Mouse (Mus musculus) CD4-positive, CD25-positive, alpha-beta regulatory T cell, adult 2 months (primary cell): ENCODE data around the gene 4930562C15Rik.

ENCODE experiments used
- DNase-seq: peaks from one replicate; pipeline ENCODE4 v3.0.0-alpha.2; 2012; ENCODE audit warnings: low read depth, low spot score

The 4930562C15Rik gene

GRCm38 (mm10) chr16:4890201-4890709 lies 55.0 kb downstream of the 4930562C15Rik start:
- no peak for DNase-seq

- DNase-seq = no peak
Observed at GRCm38 (mm10) chr16:4892171-4892570, 57.0 kb downstream of the 4930562C15Rik start.

DNA sequence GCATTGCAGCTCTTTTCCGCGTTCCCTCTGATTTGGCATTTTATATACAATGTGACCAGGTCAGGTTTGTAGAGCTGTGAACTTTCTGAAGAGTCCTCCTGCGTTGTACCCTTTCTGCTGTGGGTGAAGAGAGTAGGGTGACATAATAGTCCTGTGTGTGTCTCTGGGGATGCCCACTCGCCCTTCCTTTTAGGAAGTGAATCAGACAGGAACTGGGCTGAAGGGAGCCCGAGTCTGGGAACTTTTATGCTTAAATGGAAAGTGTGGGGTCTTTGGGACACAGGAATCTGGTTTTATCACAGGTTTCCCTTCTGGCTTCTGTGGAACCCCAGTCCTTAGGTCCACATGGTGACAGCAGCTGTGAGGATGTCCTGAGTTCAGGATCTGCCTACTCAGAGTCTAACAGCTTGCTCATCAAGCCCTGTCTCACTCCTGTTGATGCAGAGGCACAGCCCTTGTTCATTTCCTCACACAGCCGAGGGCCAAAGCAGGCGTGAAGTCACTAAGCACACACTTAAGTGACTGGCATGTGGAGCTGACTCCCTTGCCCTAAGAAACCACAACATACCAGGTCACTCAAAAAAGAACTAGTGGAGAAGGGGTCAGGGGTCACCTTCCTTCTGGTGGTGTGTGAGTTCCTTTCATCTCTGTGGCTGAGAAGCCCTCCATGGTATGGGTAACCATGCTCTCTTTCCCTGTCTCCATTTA lies 59.1 kb downstream of the 4930562C15Rik start:
- DNase-seq = no peak

GRCm38 (mm10) chr16:4896249-4897027 lies 61.2 kb downstream of the 4930562C15Rik start:
- no peak for DNase-seq

DNA sequence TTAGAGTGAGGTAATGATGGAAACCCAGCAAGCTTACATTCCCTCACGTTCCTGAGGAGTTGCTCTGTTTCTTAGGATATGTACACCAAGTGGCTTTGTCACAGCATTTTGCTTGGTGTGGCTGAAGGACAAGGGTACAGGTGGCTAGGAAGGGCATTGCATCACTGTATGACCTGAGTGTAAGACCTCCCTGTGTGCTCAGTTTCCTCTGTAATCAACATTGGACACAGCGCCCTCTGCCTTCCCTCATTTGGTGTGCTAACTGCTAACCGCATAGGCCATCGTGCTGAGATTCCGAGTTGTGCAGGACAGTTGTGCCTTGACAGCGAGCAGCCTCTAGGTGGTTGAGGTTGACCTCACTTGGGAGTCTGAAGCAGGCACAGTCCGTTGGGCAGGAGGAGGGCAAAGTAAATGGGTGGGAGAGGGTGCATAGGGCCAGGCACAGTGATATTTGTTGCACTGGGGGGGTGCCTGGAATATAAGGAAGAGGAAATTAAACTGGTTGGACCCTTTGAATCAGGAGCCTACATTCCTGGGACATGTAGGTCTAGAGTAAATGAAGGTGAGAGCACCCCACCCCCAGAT lies 62.0 kb downstream of the 4930562C15Rik start:
- DNase-seq = no peak

- DNase-seq = no peak
Observed at GRCm38 (mm10) chr16:4898881-4899280, 63.7 kb downstream of the 4930562C15Rik start.

- DNase-seq = no peak
Observed at GRCm38 (mm10) chr16:4899711-4900110, 64.5 kb downstream of the 4930562C15Rik start.

DNA sequence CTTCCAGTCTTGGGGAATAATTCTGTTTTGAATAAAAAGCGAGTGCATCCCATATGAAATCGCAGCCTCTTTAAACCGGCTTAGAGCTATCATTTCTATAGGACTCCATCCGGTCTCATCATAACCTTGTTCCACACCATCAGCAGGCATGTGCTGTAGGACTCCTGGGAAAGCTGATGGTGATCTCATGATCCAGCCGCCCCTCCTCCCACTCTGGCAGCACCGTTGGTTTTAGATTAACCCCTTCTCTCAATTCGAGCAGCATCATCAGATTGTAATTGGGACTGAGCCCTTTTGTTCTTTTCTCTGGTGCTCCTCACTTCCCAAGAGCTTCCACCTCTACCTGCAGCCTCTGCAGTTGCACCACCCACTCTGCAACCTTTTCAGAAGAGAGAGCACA lies 66.0 kb downstream of the 4930562C15Rik start:
- no peak for DNase-seq

- DNase-seq = no peak
Observed at GRCm38 (mm10) chr16:4902390-4902789, 67.2 kb downstream of the 4930562C15Rik start.

- no peak for DNase-seq
Observed at GRCm38 (mm10) chr16:4903491-4904102, 68.4 kb downstream of the 4930562C15Rik start.

GRCm38 (mm10) chr16:4904878-4905277 lies 69.7 kb downstream of the 4930562C15Rik start:
- DNase-seq = no peak

DNA sequence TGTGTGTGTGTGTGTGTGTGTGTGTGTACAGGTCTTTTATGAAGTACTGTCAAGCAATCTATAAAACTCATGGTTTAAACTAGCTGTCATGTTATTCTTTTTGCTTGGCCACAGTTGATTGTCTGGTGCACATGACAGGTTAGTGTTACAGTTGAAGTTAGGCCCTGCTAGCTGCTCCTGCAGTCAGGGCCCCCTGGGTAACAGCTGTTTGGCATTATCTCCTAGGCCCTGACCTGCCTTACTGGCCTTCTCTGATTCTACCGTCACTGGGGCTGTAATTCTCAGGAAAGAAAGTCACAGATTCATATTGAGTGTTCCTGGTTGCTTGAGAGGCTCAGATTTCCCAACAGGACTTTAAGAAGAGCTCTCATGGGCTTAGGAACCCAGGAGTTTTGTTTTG lies 70.4 kb downstream of the 4930562C15Rik start:
- DNase-seq = no peak

DNA sequence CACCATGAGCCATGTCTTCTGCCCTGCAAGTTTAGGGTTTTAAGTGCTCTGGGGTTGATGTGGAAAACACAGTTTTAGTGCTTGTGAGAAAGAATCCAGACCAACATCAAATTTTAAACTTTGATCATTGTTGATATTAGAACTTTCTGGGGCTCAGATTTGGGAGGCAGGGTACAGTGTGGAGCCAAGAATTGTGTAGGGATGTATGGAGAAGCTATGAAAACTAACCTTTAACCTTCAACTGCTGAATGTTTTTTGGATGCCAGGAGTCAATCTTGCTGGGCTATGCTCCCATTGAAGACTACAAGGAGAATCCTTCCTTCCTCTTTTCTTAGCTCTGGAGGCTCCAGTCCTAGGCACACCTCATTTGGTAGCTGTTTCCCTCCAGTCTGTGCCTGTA lies 71.3 kb downstream of the 4930562C15Rik start:
- no peak for DNase-seq

GRCm38 (mm10) chr16:4907386-4907785 lies 72.2 kb downstream of the 4930562C15Rik start:
- no peak for DNase-seq

- peak; percentile 65 for DNase-seq
Observed at GRCm38 (mm10) chr16:4907972-4908371, 72.8 kb downstream of the 4930562C15Rik start.

- peak; percentile 49 for DNase-seq
Observed at GRCm38 (mm10) chr16:4909745-4910144, 74.5 kb downstream of the 4930562C15Rik start.

GRCm38 (mm10) chr16:4910758-4911157 lies 75.5 kb downstream of the 4930562C15Rik start:
- DNase-seq = no peak

GRCm38 (mm10) chr16:4912074-4912648 lies 76.9 kb downstream of the 4930562C15Rik start:
- DNase-seq = peak; percentile 7

GRCm38 (mm10) chr16:4912907-4913782 lies 77.9 kb downstream of the 4930562C15Rik start:
- peak; percentile 40 for DNase-seq
